Mouse (Mus musculus) heart, embryonic 10.5 days (tissue): ENCODE results near the gene Fcgr1. TPM values are rescaled to one million over a fixed set of nuclear protein-coding genes. Genes with fewer than 3 reads are reported as not detected.
"Not testable (repeated sequence)": the region's sequence is repeated elsewhere in the genome, so short reads cannot be mapped to it uniquely, and the experiment has no call there.

Experiments
- DNase-seq: peaks from one replicate; pipeline ENCODE4 v3.0.0-alpha.2; 2017; ENCODE audit warnings: low spot score
- H3K27ac ChIP-seq: fragments of 300-500 bp; sonication (generic); 2 replicates; pipeline ENCODE4 v1.5.1; 2016; ENCODE audit warnings: mild to moderate bottlenecking
- H3K27me3 ChIP-seq: fragments of 300-500 bp; sonication (generic); 2 replicates; pipeline ENCODE4 v1.6.1; 2016; ENCODE audit warnings: mild to moderate bottlenecking; ENCODE audit not compliant: poor library complexity, insufficient read depth, severe bottlenecking
- H3K36me3 ChIP-seq: fragments of 300-500 bp; sonication (generic); 2 replicates; pipeline ENCODE4 v1.6.1; 2016; ENCODE audit warnings: mild to moderate bottlenecking, moderate library complexity
- H3K4me1 ChIP-seq: fragments of 300-500 bp; sonication (generic); 2 replicates; pipeline ENCODE4 v1.6.1; 2016; ENCODE audit warnings: mild to moderate bottlenecking
- H3K4me3 ChIP-seq: fragments of 300-500 bp; sonication (generic); 2 replicates; pipeline ENCODE4 v1.5.1; 2016; ENCODE audit warnings: mild to moderate bottlenecking, moderate library complexity
- H3K9me3 ChIP-seq: fragments of 300-500 bp; sonication (generic); 2 replicates; pipeline ENCODE4 v1.6.1; 2016; ENCODE audit warnings: mild to moderate bottlenecking, moderate library complexity
- WGBS: fragments of 180-500 bp; shearing (Covaris S2); methylation state at CpG from one replicate; pipeline ENCODE4 v1.1.7; 2016; 5-methylcytosine and 5-hydroxymethylcytosine counted together
- polyA plus RNA-seq: library from polyadenylated mRNA; unstranded; fragments of >200 nt; fragmentation: Nextera tagmentation; extraction: Ambion mirVana; gene quantifications from 2 replicates; pipeline ENCODE4 v1.2.1, GENCODE M21; 2016

Gene Fcgr1
- polyA plus RNA-seq = 0.18 and 0.35 TPM in 2 replicates

DNA sequence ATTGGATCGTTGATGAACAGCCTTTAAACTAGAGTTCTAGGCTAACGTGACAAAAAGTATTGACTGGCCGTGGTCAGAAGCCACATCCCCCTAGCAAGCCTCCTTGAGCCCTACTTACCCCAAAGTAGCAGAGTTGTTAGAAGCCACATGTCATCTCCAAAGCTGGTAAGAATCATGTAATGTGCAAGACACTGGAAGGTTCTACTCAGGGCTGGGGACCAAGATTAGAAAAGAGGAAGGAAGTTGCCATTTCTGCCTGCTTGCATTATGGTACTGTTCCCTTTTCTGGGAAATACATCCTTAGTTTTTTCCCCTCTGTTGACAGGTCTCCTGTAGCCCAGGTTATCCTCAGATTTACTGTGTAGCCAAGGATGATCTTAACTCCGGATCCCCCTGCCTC is at the start of gene Fcgr1:
Gene Fcgr1, minus strand, starts transcription at position 183 of the 400 bp plus-strand sequence.
- Histone ChIP-seq H3K9me3 (no peaks in the 10 kb centered on the region), H3K27me3 (no peaks in the 10 kb centered on the region), H3K36me3 (no peaks in the 10 kb centered on the region), H3K4me3 (no peak within 1 kb of the TSS), H3K4me1 (no peaks in the 10 kb centered on the region), H3K27ac (no peak within 1 kb of the TSS)
- DNase-seq = no peak
- 72% methylated on average over 4 of the region's 4 CpGs for WGBS

DNA sequence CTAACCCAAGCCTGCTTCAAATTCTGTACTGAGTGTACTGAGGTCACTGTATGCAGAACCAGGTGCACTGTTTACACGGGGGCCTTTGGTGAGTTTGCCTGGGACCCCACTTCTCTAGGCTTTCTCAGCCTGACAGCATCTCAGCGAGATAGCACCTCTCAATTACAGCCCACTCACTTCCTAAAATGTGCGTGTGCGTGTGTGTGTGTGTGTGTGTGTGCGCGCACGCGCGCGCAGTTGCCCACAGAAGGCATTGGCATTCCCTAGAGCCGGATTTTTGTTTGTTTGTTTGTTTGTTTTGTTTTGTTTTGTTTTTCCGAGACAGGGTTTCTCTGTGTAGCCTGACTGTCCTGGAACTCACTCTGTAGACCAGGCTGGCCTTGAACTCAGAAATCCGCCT is 48.9 kb upstream of the Fcgr1 start:
- H3K27ac ChIP-seq, H3K4me1 ChIP-seq, H3K9me3 ChIP-seq, DNase-seq, H3K36me3 ChIP-seq: not testable (repeated sequence)
- peak overlapping the region; percentile 32 for H3K4me3 ChIP-seq
- H3K27me3 ChIP-seq = peaks cover 44% of the 10 kb centered on the region
- 52% methylated on average over 13 of the region's 13 CpGs for WGBS

GRCm38 (mm10) chr3:96342100-96342499 is 48.3 kb upstream of the Fcgr1 start:
- not testable (repeated sequence) for H3K36me3 ChIP-seq, H3K4me1 ChIP-seq, H3K9me3 ChIP-seq, H3K27ac ChIP-seq, H3K4me3 ChIP-seq, DNase-seq
- H3K27me3 ChIP-seq = peaks cover 50% of the 10 kb centered on the region
- WGBS = 35% methylated on average over 3 of the region's 3 CpGs

DNA sequence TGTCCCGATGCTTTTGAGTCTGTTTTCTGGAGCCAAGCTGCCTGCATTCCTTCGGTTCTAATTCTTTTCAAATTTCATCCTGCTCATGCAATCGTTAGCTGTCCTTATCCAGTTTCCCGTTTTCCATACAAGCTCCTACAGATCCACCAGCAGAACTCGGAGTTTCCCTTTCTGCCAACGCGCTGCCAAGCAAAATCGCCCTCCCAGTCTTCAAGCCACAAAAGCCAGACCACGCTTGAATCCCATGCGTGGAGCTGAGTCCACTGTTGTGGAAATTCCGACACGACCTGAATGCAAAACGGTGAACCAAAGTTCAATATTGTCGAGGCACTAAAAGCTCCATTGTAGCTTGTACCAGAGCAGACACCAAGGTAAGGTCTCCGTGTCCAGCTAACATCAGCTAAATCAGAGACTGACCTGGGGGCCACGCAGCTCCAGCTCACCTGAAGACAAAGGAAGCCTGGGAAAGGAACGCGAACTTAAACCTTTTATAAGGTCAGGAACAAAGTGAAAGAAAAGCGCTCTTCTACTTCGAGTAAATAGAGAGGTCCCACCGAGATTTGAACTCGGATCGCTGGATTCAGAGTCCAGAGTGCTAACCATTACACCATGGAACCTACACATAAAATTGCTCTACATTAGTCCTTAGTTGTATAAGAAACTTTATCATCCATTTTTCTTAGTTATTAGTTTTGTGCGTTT is 47.0 kb upstream of the Fcgr1 start:
- H3K27me3 ChIP-seq = peaks cover 63% of the 10 kb centered on the region
- peak overlapping the region; percentile 45 for H3K4me3 ChIP-seq
- DNase-seq = no peak

GRCm38 (mm10) chr3:96338849-96339480 is 45.2 kb upstream of the Fcgr1 start:
- WGBS = 41% methylated on average over 16 of the region's 16 CpGs
- Histone ChIP-seq H3K27ac (no peak overlapping the region), H3K4me3 (0 out of 2 replicates have a peak overlapping the region, but pooled peaks have one; percentile 8), H3K36me3 (no peaks in the 10 kb centered on the region), H3K9me3 (no peaks in the 10 kb centered on the region), H3K4me1 (peaks cover 5% of the 10 kb centered on the region; the same call in 1 of the 2 replicates), H3K27me3 (peaks cover 62% of the 10 kb centered on the region)
- no peak for DNase-seq

More for the DNA sequence above, 47.0 kb upstream of the Fcgr1 start:
- Histone ChIP-seq H3K9me3 (no peaks in the 10 kb centered on the region), H3K36me3 (no peaks in the 10 kb centered on the region), H3K27ac (no peak overlapping the region), H3K4me1 (peaks cover 5% of the 10 kb centered on the region; the same call in 1 of the 2 replicates)
- 4% methylated on average over 24 of the region's 24 CpGs for whole genome bisulfite sequencing

DNA sequence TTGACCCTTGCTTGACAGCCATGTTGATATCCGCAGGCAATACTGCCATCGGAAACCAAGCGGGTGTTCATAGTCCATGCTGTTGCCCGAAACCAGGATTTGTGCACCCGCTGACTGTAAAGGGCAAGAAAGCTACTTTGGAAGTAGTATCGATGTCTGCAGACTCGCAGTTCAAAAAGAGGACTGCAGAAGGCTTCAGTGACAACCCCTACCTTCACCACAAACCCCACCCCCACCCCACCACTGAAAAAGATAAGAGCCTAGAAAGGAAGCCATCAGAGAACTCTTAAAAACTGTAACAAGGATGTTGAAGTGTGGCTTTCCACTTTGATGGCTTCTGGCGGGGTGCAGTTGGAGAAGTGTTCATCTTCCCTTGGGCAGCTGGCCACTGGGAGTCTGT is 44.3 kb upstream of the Fcgr1 start:
- Histone ChIP-seq H3K4me3 (no peak overlapping the region), H3K36me3 (no peaks in the 10 kb centered on the region), H3K4me1 (peaks cover 13% of the 10 kb centered on the region; the same call in 1 of the 2 replicates), H3K27me3 (peaks cover 55% of the 10 kb centered on the region), H3K27ac (no peak overlapping the region), H3K9me3 (no peaks in the 10 kb centered on the region)
- WGBS = 85% methylated on average over 8 of the region's 8 CpGs
- DNase-seq = no peak

- Histone ChIP-seq H3K9me3 (no peaks in the 10 kb centered on the region), H3K36me3 (no peaks in the 10 kb centered on the region), H3K4me1 (peaks cover 19% of the 10 kb centered on the region; the same call in 1 of the 2 replicates), H3K27ac (no peak overlapping the region), H3K4me3 (no peak overlapping the region), H3K27me3 (peaks cover 49% of the 10 kb centered on the region)
- DNase-seq = peak; percentile 71
- 88% methylated on average over 6 of the region's 6 CpGs for WGBS
Measured at GRCm38 (mm10) chr3:96337269-96337668, 43.5 kb upstream of the Fcgr1 start.

GRCm38 (mm10) chr3:96336636-96337035 is 42.9 kb upstream of the Fcgr1 start:
- Histone ChIP-seq H3K27ac (no peak overlapping the region), H3K9me3 (no peaks in the 10 kb centered on the region), H3K4me1 (peaks cover 20% of the 10 kb centered on the region; the same call in 1 of the 2 replicates), H3K4me3 (no peak overlapping the region), H3K36me3 (no peaks in the 10 kb centered on the region), H3K27me3 (peaks cover 49% of the 10 kb centered on the region)
- WGBS = 78% methylated on average over 1 of the region's 1 CpGs
- DNase-seq = no peak

DNA sequence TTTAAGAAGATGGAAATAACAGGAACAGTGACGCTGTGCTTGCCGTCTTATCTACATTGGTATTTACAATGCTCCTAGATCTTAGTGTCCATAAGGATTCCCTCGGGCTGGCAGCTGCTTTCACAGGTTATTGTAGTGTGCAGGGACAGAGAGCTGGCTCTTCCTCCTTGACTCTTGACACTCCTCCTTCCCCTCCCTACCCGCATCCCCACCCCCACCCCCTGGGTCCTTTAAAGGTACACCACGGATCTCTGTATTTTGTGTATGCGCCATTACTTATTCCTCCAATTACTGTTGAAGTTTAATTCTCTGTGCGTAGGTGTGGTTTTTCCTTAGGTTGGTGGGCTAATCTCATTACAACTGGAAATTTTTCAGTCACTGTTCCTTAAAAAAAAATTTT is 41.8 kb upstream of the Fcgr1 start:
- Histone ChIP-seq H3K4me1 (peaks cover 20% of the 10 kb centered on the region; the same call in 1 of the 2 replicates), H3K27ac (no peak overlapping the region), H3K9me3 (no peaks in the 10 kb centered on the region), H3K4me3 (no peak overlapping the region), H3K27me3 (peaks cover 56% of the 10 kb centered on the region), H3K36me3 (no peaks in the 10 kb centered on the region)
- 21% methylated on average over 7 of the region's 7 CpGs for WGBS
- DNase-seq = no peak

GRCm38 (mm10) chr3:96335163-96335550 is 41.4 kb upstream of the Fcgr1 start:
- peaks cover 61% of the 10 kb centered on the region for H3K27me3 ChIP-seq
- no peak overlapping the region for H3K4me3 ChIP-seq
- WGBS = 56% methylated on average over 6 of the region's 6 CpGs
- peaks cover 20% of the 10 kb centered on the region; the same call in 1 of the 2 replicates for H3K4me1 ChIP-seq
- no peak for DNase-seq
- no peaks in the 10 kb centered on the region for H3K36me3 ChIP-seq
- no peaks in the 10 kb centered on the region for H3K9me3 ChIP-seq
- no peak overlapping the region for H3K27ac ChIP-seq

GRCm38 (mm10) chr3:96334175-96335162 is 40.7 kb upstream of the Fcgr1 start:
- WGBS = 3% methylated on average over 36 of the region's 36 CpGs
- H3K27me3 ChIP-seq = peaks cover 63% of the 10 kb centered on the region

GRCm38 (mm10) chr3:96333396-96334174 is 39.8 kb upstream of the Fcgr1 start:
- peaks cover 54% of the 10 kb centered on the region for H3K27me3 ChIP-seq
- H3K27ac ChIP-seq = peak overlapping the region; percentile 62; the same call in 1 of the 2 replicates
- peak; percentile 76 for DNase-seq
- no peaks in the 10 kb centered on the region for H3K36me3 ChIP-seq
- 2% methylated on average over 25 of the region's 25 CpGs for WGBS
- H3K4me1 ChIP-seq = peaks cover 16% of the 10 kb centered on the region; the same call in 1 of the 2 replicates
- no peaks in the 10 kb centered on the region for H3K9me3 ChIP-seq
- peak overlapping the region; percentile 58 for H3K4me3 ChIP-seq

More at GRCm38 (mm10) chr3:96334175-96335162, 40.7 kb upstream of the Fcgr1 start:
- Histone ChIP-seq H3K36me3 (no peaks in the 10 kb centered on the region), H3K4me3 (peak overlapping the region; percentile 58), H3K9me3 (no peaks in the 10 kb centered on the region), H3K4me1 (peaks cover 20% of the 10 kb centered on the region; the same call in 1 of the 2 replicates), H3K27ac (peak overlapping the region; percentile 62; the same call in 1 of the 2 replicates)
- peak; percentile 81 for DNase-seq
